Mouse (Mus musculus) retina, embryonic 14.5 days (tissue): ENCODE measurements around the gene Ppp1r26.
"Not testable (repeated sequence)": the region's sequence is repeated elsewhere in the genome, so short reads cannot be mapped to it uniquely, and the experiment has no call there.

Experiments
- DNase-seq: peaks from one replicate; pipeline ENCODE4 v3.0.0-alpha.2; 2015; ENCODE audit warnings: low spot score

Ppp1r26 gene

GRCm38 (mm10) chr2:28446181-28446514 lies 452 bp upstream of the Ppp1r26 start:
- peak; percentile 28 for DNase-seq

- DNase-seq = peak; percentile 37
Measured at GRCm38 (mm10) chr2:28447315-28447670, 693 bp downstream of the Ppp1r26 start.

- DNase-seq = no peak
Measured at GRCm38 (mm10) chr2:28451663-28452062, 5.1 kb downstream of the Ppp1r26 start.

- no peak for DNase-seq
Measured at GRCm38 (mm10) chr2:28453539-28453938, 6.9 kb downstream of the Ppp1r26 start.

GRCm38 (mm10) chr2:28456616-28457015 lies 10.0 kb downstream of the Ppp1r26 start:
- DNase-seq = no peak

- DNase-seq = peak; percentile 66
Measured at GRCm38 (mm10) chr2:28463919-28464318, 17.3 kb downstream of the Ppp1r26 start.

GRCm38 (mm10) chr2:28464919-28465318 lies 18.3 kb downstream of the Ppp1r26 start:
- no peak for DNase-seq

GRCm38 (mm10) chr2:28465836-28466518 lies 19.4 kb downstream of the Ppp1r26 start, which contains the start of gene 1700007K13Rik:
TSS of gene 1700007K13Rik (minus strand) at chr2:28466332.
- peak; percentile 76 for DNase-seq

- DNase-seq = peak; percentile 94
Measured at GRCm38 (mm10) chr2:28467860-28468485, 21.4 kb downstream of the Ppp1r26 start, which contains the start of gene Mrps2. TSS of gene Mrps2 (plus strand) at chr2:28468066.

GRCm38 (mm10) chr2:28468486-28469225 lies 22.1 kb downstream of the Ppp1r26 start:
- no peak for DNase-seq

GRCm38 (mm10) chr2:28469461-28469860 lies 22.9 kb downstream of the Ppp1r26 start:
- DNase-seq = no peak

- no peak for DNase-seq
Measured at GRCm38 (mm10) chr2:28470591-28470990, 24.0 kb downstream of the Ppp1r26 start.

- DNase-seq = not testable (repeated sequence)
Measured at GRCm38 (mm10) chr2:28472011-28472410, 25.4 kb downstream of the Ppp1r26 start.

- DNase-seq = not testable (repeated sequence)
Measured at GRCm38 (mm10) chr2:28477993-28478392, 31.4 kb downstream of the Ppp1r26 start.

GRCm38 (mm10) chr2:28479208-28480204 lies 32.9 kb downstream of the Ppp1r26 start:
- DNase-seq = no peak

GRCm38 (mm10) chr2:28483861-28484260 lies 37.3 kb downstream of the Ppp1r26 start:
- no peak for DNase-seq

GRCm38 (mm10) chr2:28494521-28494920 lies 47.9 kb downstream of the Ppp1r26 start:
- no peak for DNase-seq

GRCm38 (mm10) chr2:28495207-28495756 lies 48.7 kb downstream of the Ppp1r26 start:
- no peak for DNase-seq

GRCm38 (mm10) chr2:28495801-28496595 lies 49.4 kb downstream of the Ppp1r26 start:
- DNase-seq = no peak

GRCm38 (mm10) chr2:28496671-28497070 lies 50.1 kb downstream of the Ppp1r26 start, which contains the start of gene Gbgt1:
TSS of gene Gbgt1 (plus strand) at chr2:28496891.
- DNase-seq = no peak
